Mouse (Mus musculus): ENCODE data around the gene Erbb4.

- TF ChIP-seq POLR2A (IDR thresholded peaks at IDR 0.05; ENCODE audit: borderline replicate concordance, extremely low read depth, low read depth, low read length): no peak
- no peak for TF ChIP-seq CTCF (IDR thresholded peaks at IDR 0.05; ENCODE audit: insufficient read depth, low read length)
Observed at GRCm38 (mm10) chr1:68573851-68574540, 533.9 kb downstream of the Erbb4 start.
